Mouse (Mus musculus) lung, adult 2 months (tissue): Measurements from ENCODE around the gene Ngp. TPM values are rescaled to one million over a fixed set of nuclear protein-coding genes. Genes with fewer than 3 reads are reported as not detected.

Source experiments
- DNase-seq: peaks from one replicate; pipeline ENCODE4 v3.0.0; 2022
- H3K4me1 ChIP-seq: fragments of 200-500 bp; 2 replicates; pipeline ENCODE4 v1.6.1; 2011; ENCODE audit warnings: low read length; ENCODE audit not compliant: control insufficient read depth, insufficient read depth
- H3K4me3 ChIP-seq: fragments of 200-500 bp; replicated peaks from 2 replicates; pipeline ENCODE3; 2011; ENCODE audit warnings: low read depth, mild to moderate bottlenecking, control low read depth, low read length; ENCODE audit errors: extremely low read depth
- CTCF ChIP-seq: fragments of 200-500 bp; IDR thresholded peaks from 2 replicates; pipeline ENCODE4 v1.5.1; 2011; ENCODE audit warnings: mild to moderate bottlenecking, low read length, control low read depth; ENCODE audit not compliant: insufficient read depth
- POLR2A ChIP-seq: fragments of 200-500 bp; IDR thresholded peaks from 2 replicates; pipeline ENCODE4 v1.6.1; 2011; ENCODE audit warnings: low read depth, mild to moderate bottlenecking, control low read depth, low read length, borderline replicate concordance; ENCODE audit errors: extremely low read depth
- WGBS: fragments of 180-500 bp; shearing (Covaris S2); methylation state at CpG from one replicate; pipeline ENCODE4 v1.1.7; 2018; 5-methylcytosine and 5-hydroxymethylcytosine counted together
- polyA plus RNA-seq: library from polyadenylated mRNA; depleted of rRNA; stranded (reverse); fragments of >200 nt; gene quantifications from 2 replicates; pipeline ENCODE4 v1.2.3, GENCODE M21; 2012

Gene Ngp
- polyA plus RNA-seq, 1 experiment = 3.4 TPM

DNA sequence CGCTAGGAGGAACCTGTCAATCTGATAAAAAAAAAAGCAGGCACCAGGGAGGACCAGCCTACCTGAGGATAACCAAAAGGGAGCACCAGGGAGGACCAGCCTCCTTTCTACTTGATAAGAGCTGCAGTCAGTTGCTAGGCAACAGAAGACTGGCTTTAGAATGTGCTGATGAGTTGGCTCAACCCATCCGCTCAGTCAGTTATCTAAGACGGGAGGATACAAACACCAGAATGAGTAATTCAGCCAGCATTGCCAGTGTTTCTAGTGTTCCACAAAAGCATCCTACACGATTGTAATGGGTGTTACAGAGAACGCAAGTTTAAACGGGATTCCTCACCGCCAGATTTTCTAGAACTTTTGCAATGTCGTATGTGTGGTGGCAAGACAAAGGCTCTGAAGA, 11.7 kb downstream of the Ngp start:
- Histone ChIP-seq H3K4me1 (no peaks in the 10 kb centered on the region), H3K4me3 (no peak overlapping the region)
- no peak for DNase-seq
- TF ChIP-seq POLR2A (no peak), CTCF (no peak)
- WGBS = 85% methylated on average over 8 of the region's 8 CpGs

DNA sequence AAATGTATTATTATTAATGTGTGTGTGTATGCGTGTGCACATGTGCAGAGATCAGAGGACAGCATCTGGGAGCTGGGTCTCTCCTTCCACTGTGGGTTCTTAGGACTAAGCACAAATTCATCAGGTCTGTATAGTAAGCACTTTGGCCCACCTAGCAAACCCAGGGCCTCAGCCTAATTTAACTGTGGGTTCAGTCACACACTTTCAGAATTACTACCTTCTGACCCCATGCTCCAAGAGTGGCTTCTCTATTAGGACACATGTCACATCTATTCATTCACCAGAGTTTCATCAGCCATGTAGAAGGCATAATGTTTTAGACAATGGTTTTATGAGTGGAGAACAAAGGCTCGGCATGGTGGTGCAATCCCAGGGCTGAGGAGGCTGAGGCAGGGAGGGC, 13.5 kb downstream of the Ngp start:
- H3K4me1 ChIP-seq = no peaks in the 10 kb centered on the region
- no peak overlapping the region for H3K4me3 ChIP-seq
- 88% methylated on average over 2 of the region's 2 CpGs for WGBS
- DNase-seq = no peak
- TF ChIP-seq POLR2A = no peak
- no peak for TF ChIP-seq CTCF

DNA sequence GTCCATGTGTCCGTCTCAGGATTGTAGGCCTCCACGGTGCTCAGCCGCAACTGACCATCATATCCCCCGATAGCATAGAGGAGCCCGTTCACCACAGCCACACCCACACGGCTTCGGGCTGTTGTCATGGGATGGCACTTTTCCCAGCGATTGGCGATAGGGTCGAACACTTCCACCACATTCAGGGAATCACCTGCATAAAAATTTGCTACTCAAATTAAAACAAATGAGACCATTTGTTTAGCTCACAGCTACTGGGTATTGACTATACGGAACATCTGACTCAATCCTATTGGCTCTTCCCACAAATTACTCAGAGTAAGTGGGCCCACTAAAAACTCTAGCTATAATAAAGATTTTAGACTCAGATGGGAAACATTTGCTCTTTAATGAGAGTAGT, 16.5 kb downstream of the Ngp start:
- TF ChIP-seq CTCF (no peak), POLR2A (no peak)
- WGBS = 94% methylated on average over 11 of the region's 11 CpGs
- Histone ChIP-seq H3K4me3 (no peak overlapping the region), H3K4me1 (no peaks in the 10 kb centered on the region)
- DNase-seq = no peak

DNA sequence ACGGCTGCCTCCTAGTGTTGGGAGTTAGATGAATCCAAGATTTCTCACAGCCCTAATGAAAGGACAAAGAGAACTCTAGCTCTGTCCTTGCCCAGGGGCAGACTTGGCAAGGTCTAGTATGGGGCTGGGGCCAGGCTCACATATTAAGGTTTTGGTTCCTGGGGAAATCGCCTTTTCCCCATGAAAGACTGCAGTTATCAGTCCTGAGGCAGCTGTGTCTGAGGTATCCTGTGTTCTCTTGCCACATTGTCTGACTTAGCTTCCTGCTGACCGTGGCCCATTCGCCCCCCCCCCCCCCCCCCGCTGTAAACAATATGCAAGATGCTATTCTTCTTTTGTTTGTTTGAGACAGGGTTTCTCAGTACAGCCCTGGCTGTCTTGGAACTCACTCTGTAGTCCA, 20.5 kb downstream of the Ngp start:
- no peak overlapping the region for H3K4me3 ChIP-seq
- no peaks in the 10 kb centered on the region for H3K4me1 ChIP-seq
- TF ChIP-seq POLR2A (no peak), CTCF (no peak)
- 34% methylated on average over 5 of the region's 5 CpGs for WGBS
- DNase-seq = no peak

DNA sequence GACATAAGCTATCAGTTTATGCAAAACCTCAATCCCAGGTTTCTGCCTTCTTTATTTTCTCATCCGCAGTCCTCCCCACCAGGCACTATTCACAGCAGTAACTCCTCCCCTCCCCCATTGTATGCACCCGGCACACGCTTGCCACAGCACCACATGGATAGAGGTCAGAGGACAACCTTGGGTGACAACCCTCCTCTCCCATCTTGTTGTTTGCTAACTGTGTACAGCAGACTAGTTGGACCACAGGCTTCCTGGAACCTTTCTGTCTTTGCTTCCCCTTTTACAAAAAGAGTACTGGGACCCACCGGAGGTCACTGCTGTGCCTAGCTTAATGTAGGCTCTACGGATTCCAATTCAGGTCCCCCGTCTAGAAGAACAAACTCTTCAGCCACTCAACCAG, 21.0 kb downstream of the Ngp start:
- no peak for DNase-seq
- Histone ChIP-seq H3K4me3 (no peak overlapping the region), H3K4me1 (no peaks in the 10 kb centered on the region)
- TF ChIP-seq CTCF (no peak), POLR2A (no peak)
- WGBS = 78% methylated on average over 6 of the region's 6 CpGs

DNA sequence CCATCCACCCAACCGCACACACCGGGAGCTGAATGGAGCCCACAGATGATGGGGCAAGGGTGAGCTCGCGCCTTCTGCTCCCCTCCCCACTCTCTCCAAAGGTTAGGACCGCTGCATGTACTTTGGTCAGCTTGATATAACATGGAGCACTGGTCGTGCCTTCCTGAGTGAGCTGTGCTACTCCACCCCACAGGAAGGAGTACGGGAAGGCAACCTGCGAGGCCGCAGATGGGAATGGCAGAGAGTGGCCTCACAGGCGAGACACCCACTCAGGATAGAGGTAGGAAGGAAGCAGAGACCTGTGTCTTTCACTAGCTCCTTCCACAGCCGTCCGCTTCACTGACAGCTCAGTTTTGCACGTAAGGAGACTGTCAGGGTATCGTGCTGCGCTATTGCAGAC, 28.8 kb downstream of the Ngp start:
- DNase-seq = no peak
- no peak for TF ChIP-seq POLR2A
- no peak for TF ChIP-seq CTCF
- 87% methylated on average over 15 of the region's 15 CpGs for WGBS
- Histone ChIP-seq H3K4me3 (no peak overlapping the region), H3K4me1 (peaks cover 6% of the 10 kb centered on the region)

DNA sequence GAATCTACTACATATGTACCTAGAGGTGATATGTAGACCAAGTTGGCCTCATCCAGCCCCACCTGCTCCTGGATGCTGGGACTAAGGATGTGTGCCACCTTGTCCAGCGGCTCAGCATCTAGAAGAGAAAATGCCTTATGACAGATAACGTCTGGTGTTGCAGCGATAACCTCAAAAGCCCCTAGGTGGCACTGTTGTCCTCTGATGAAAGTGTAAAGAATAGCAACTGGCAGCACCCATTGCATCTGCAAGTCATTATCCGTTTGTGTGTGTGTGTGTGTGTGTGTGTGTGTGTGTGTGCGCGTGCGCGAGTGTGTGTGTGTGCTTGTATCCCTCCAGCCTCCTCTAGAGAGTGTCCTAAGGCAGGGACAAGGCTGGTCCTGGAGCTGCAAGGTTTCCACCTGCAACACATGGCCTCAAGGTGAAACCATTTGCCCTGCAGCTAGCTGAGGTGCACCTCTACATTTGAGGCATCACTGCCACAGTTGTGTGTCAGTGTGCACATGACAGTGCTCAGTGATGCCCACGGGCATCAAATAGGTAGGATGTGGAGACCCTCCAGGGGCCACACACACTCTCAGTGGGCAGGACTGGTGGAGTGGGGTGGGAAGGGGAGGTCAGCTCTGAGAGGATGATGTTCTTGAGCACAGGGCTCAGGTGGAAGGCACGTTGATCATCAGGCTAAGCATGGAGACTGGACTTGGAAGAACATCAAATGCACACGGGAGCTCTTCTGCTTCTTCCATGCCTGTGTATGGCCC, 29.5 kb downstream of the Ngp start:
- 18% methylated on average over 11 of the region's 11 CpGs for WGBS
- Histone ChIP-seq H3K4me3 (no peak overlapping the region), H3K4me1 (peaks cover 6% of the 10 kb centered on the region)
- peak; percentile 40 for TF ChIP-seq CTCF
- TF ChIP-seq POLR2A = no peak
- DNase-seq = peak; percentile 59

DNA sequence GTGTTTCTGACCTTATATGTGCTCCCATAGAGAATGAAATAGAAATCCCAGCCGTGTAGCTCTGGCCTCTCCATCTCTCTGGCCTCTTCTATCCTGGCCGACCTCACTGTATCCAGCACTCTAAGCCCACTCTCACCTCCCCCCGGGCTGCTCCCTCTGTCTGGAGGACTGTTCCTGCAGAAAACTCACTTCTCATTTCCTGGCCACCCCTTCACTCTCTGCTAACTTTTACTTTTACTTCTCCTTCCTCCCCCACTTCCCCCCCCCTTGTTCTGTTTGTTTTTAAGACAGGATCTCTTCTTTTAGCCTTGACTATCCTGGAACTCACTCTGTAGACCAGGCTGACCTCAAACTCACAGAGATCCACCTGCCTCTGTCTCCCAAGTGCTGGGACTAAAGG, 33.0 kb downstream of the Ngp start:
- H3K4me3 ChIP-seq = no peak overlapping the region
- 58% methylated on average over 3 of the region's 3 CpGs for WGBS
- H3K4me1 ChIP-seq = peaks cover 6% of the 10 kb centered on the region
- no peak for DNase-seq
- no peak for TF ChIP-seq CTCF

DNA sequence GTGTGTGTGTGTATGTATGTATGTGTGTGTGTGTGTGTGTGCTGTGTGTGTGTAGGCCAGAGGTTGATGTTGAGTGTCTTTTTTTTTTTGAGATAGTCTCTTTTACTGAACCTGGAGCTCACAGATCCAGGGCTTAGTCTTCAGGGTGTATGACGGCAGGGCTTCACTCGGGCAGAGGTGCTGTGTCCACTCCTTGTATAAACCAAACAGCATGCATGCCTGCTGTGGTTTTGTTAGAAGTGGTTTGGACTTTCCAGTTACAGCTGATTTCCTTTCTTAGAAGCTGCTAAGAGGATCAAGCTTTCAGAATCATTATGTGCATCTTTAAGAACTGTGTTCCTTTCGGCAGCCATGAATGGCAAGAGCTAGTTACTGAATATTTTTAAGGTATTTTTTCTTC, 38.4 kb downstream of the Ngp start:
- DNase-seq = no peak
- no peak overlapping the region for H3K4me3 ChIP-seq
- 75% methylated on average over 3 of the region's 3 CpGs for WGBS
- peaks cover 7% of the 10 kb centered on the region; the same call in 1 of the 2 replicates for H3K4me1 ChIP-seq
- TF ChIP-seq POLR2A (no peak), CTCF (no peak)

DNA sequence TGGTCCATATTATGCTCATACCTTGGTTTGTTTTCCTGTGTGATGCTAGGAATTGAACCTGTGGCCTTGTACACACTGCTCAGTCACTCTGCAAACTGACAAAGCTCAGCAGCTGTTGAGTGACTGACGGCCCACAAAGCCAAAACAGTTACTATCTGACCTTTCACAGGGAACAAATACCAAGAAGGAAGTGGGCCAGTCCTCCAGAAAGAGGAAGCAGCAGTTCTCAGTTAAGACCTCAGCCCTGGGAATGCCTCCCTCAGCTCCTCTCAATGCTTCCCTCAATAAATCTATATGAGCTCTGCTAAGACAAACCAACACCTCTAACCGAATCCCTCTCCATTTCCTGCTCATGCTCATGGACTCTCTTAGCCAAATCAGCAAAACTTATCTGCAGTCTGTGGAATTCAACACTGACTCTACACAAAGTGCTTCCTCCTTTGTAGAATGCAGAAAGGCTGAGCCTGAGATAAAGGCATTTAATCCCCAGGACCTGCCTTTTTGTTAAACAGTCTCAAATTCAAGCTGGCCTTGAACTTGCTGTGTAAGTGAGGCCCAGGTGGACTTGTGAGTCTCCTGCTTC, 39.7 kb downstream of the Ngp start:
- no peak for TF ChIP-seq POLR2A
- no peak for TF ChIP-seq CTCF
- no peak for DNase-seq
- 17% methylated on average over 2 of the region's 2 CpGs for WGBS
- Histone ChIP-seq H3K4me3 (no peak overlapping the region), H3K4me1 (peaks cover 7% of the 10 kb centered on the region; the same call in 1 of the 2 replicates)
